Mouse (Mus musculus) spleen, postnatal 14 days (tissue): ENCODE results near the gene Fpgs.
A peak's percentile ranks its signal among the peaks of the same experiment; 100 is the strongest.

Source experiments
- DNase-seq, 2 experiments: peaks; one replicate each; pipeline ENCODE4 v3.0.0; 2021 to 2022; ENCODE audit warnings: low spot score in 2 of 2

The Fpgs gene

DNA sequence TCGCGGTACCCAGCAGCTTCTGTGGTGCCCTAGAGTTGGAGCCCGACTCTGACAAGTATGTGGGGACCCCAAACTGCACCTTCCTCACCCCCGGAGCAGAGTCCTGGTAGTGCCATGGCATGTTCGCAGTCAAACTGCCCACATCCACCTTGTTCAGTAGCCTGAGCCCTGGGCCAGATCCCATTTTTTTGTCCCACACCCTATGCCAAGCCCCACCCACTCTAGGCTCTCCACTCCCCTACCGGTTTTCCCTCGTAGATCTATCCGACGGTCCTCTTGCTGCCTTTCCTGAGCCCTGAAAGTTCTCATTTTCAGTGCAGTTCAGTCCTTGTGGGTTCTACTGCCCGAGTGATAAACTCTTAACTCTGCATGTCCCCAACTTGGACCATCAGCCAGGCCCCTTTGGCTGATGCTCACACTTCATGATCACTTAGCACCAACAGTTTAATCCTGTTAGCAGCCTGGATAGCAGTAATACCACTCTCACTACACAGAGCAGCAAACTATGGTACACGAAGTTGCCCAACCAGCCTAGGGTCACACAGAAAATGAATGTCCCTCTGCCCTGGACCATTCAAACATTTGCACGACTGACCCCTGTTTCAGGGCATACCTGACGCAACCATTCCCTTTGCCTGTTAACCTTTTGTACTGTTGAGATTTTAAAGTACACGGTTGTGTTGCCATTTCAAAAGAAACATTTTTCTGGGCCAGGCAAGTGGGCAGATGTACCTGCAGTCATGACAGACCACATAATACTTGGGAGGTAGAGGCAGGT, 2.8 kb downstream of the Fpgs start:
- DNase-seq: no peak

DNA sequence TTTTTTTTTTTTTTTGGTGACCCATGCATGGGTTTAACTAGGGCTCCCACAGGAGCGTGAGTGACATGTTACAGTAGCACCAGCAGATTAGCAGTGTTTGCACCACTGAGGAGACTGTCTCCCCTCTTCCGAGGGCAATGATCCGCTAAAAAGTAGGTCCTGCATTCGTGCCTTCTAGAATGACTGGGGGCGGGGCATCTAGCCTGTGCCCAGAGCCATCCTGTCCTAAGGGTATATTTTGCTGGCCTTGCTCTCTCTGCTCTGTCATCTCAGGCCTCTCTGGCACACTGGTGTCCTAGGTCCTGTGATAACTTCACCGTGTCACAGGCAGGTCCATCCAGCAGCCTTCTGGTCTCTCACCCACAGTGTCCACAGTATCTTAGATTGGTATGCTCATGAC, 4.3 kb downstream of the Fpgs start:
- DNase-seq: no peak

DNA sequence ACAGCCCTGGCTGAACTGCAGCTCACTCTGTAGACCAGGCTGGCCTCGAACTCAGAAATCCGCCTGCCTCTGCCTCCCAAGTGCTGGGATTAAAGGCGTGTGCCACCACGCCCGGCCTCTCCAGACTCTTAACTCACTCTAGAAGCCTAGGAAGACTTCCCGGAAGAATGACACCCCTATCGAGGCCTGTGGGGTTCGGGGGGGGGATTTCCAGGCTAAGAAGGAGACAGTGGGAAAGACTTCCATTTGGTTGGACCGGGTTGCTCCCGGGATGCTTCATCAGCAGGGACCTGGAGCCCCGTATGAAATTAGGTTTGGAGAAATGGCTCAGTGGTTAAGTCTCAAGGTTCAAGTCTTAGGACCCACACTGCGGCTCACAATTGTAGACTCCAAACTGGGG, 9.3 kb downstream of the Fpgs start:
- DNase-seq: no peak

DNA sequence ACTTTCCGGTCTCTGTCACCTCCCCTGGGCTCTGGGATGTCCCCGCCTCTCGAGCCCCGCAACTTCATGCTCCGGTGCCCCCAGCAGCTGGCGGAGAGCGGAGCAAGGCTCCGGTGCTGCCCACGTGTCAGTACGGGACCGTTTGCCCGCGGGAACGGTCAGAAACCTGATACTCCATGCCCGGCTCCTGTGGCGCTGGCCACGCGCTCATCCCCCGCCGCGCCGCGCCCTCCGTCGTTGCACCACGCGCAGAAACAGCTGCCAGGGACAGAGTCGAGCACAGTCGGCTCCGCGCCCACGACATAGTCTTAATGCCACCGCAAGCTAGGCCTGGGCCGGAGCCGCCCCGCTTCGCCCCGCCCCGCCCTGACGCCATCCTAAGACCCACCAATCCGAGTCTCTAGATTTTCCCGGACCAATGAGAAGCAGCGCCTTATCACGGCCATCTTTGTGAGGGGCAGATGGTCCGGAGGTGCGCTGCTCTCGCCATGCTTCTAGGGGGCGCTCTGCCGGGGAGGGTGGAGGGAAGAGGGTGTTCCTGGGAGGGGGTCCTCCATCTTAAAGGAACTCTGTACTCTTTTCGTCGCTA, 10.0 kb downstream of the Fpgs start:
- DNase-seq: peak; percentile 79 to 89

DNA sequence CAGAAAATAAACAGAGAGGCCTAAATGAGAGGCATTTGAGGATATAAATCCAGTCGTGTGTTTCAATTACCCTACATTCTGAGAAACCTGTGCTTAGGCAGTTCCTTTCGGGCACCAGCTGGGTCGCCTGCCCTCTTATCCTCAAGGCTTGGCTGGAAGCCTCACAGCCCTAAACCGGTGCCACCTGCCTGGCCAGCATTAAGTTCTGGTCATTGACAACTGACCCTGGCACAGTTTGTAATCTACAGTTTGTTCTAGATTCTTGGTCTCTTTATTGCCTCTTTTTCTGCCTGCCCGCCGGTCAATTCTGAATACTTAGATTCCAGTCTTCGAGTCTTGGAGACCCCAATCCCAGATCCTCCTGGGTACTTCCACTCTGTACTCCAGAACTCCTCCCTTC, 10.7 kb downstream of the Fpgs start:
- no peak for DNase-seq

DNA sequence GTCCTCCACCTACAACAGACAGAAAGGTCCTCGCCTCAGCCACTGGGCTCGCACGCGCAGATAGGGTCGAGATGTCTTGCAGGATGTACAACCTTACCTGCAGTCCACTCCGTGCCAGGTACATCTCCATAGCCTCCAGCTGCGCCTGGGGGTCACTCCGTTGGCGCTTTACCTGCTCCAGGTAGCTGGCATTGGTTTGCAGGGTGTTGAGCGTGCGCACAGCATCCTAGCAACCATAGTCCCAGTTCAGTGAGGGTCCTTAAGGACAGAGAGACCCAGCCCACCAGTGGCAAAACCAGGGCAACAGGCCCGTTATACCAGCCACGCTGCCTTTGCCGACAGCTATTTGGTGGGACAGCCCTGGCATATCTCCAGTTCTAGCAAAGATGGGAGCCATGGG, 11.4 kb downstream of the Fpgs start:
- no peak for DNase-seq

DNA sequence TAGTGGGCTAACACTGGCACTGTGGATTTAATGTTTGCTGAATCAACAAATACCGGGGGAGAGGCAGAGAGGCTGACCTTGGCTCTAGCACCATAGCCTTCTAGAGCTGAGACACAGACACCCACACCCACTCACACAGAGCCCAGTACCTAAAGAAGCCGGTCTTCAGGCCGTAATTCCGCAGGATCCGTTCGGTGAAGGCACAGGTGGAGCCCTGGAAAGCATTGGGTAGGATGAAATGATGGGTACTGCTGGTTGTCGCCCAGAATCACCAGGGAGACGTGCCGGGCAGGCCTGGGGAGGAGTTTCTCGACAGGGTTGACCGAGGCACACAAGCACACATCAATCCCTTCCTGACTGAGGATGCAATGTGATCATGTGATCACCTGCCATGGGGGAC, 12.9 kb downstream of the Fpgs start:
- no peak for DNase-seq

DNA sequence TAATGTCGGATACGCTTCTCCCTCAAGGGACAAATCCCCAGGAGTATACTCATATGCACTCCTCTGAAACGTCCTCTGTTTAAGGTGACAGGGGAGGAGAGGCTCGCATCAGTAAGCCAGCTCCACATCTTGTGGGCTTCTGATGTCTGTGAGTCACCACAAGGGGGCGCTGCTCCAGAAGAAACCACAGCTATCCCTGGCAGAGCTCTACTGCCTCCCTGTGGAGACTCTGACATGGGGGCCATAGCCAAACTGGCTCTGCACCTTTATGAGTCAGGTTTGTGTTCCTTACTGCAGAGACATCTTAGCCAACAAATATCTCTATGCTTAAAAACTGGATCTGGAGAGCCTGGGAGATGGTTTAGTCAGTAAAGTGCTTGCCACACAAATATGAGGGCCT, 14.5 kb downstream of the Fpgs start:
- peak; percentile 75 to 89 for DNase-seq

DNA sequence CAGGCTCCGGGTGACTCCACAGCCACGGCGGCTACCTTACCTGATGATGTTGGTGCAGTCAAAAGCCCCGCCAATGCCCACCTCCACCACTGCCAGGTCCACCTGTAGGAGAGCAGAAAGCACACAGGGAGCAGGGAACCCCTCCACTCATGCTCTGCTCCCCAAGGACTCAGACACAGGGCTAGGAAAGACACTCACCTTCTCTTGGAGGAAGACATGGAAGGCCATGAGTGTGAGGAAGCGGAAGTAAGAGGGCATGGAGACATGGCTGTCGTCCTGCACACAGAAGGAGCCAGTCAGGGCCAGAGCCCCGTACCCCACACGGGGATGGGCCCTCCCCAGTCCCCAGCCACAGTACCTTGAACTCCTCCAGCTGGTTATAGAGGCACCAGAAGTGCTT, 16.4 kb downstream of the Fpgs start:
- DNase-seq: no peak

DNA sequence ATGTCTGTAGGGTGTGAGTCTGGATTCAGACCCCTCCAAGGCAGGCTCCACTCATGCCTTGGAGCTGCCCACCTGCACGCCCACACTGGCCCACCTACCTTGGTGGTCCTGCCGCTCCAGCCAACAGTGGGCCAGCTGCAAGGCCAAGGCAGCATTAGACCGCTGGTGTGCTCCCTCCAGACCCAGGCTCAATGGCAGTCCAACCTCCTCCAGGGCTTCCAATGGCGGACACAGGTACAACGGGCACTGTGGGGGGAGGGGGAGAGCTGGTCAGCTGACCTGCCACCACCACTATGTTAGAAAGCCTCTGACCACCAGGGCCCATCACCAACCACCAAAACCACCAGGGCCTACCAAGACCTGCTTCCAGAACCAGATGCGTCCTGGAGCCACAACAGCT, 17.3 kb downstream of the Fpgs start:
- no peak for DNase-seq

DNA sequence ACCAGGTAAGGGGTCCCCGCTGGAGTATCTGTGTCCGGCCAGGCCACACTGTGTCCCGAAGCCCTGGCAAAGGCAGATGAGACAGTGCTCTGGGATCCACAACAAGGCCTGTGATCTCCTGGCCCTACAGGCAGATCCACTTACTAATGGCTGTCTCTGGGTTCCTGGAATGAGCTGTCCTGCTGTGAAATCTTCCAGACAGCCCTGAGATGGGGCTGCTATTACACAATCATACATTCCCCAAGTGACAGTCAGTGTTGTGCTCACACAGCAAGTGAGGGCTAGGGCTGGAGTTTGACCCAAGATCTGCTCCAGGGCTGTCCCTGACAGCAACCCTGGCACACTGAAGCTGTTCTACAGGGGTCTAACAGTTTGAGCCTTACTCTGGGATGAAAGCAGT, 18.1 kb downstream of the Fpgs start:
- no peak for DNase-seq

DNA sequence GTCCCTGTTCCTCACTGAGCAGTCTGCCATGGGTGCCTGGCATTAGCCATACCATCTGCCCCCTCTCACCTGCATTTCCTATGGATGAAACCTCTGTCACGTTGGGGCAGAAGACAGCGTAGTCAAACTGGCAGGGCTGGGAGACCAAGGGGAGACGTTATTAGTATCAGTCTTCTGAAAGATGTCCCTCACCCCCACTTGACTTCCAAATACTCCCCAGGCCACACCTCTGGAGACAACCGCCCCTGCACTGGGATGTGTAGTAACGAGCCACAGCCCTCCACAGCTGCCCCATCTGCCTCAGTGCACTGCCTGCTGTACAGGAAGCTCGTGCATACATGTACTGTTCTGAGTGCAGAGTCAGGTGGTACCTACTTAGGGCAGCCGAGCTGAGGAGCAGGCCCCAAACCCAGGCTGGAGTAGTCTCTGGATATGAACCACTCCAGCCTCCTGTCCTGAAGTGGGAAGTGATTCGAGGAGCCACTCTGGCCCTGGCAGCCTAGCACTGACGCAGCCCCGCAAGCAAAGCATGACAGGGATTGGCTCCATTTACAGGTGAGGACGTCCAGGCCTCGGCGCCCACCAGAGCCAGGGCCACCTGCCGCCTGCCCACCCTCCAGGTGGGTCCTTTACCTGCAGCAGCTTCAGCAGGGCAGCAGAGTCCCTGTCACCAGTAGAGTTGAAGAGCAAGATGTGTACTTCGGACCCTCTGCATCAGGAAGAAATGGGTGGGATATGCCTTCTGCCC, 19.1 kb downstream of the Fpgs start:
- no peak for DNase-seq

DNA sequence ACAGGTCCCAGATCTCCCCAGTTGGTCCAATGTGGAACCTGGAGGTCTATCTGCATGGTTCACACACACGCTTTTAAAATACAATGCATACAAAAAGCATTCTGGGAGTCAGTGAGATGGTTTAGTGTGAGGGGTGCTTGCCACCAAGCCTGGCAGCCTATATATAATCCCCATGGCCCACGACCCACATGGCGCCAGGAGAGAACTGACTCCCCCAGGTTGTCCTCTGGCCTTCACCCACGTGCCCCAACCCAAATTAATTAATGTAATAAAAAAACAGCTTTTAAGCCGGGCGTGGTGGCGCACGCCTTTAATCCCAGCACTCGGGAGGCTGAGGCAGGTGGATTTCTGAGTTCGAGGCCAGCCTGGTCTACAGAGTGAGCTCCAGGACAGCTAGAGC, 20.2 kb downstream of the Fpgs start:
- no peak for DNase-seq

DNA sequence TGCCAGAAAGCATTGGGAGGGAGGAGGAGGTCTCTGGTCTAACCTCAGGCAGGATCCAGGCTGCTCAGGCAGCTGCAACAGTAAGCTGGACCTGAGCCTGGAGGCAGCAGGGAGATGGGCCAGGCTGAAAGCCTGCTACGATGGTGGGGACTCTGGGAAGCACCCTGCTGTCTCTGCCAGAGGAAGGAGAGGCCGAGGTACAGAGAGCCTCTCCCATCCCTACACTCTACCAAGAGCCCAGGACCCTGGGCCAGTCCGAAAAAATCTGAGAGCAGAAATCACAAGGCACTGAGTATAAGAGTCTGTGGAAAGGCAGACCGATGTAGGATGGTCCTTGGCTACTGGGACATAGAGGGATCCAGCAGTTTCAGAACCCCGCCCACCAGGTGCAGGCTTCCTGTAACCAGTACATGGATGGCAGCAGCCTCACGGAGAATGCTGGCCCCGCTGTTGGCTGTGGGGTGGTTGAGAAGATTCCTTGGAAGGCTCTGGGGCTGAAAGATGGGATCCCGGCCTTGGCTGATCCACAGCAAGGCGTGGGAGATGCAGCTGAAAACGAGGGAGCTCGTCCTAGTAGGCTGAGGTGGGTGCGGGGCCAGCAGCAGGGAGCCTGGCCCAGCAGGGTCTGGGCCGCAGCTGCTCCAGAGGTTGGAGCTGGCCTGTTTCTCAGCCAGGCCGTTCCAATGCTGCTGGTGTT, 21.1 kb downstream of the Fpgs start:
- DNase-seq: no peak

DNA sequence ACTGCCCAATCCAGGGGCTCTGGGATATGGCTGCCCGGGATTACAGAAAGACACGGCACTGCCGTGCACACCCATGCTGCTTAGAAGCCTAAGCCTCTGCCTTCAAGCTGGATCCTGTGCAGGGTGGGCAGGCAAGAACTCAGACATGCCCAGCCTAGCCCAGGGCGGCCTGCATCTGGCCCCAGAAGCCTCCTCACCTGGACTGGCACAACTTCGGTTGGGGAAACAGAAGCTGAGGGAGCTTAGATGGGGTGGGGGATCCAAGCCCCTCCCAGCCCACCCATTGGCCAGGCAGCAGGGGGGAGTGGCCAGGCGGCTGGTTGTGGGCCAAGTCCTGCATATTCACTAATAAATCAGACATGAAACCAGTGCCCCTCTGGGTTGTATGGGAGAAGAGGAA, 22.2 kb downstream of the Fpgs start:
- no peak for DNase-seq

DNA sequence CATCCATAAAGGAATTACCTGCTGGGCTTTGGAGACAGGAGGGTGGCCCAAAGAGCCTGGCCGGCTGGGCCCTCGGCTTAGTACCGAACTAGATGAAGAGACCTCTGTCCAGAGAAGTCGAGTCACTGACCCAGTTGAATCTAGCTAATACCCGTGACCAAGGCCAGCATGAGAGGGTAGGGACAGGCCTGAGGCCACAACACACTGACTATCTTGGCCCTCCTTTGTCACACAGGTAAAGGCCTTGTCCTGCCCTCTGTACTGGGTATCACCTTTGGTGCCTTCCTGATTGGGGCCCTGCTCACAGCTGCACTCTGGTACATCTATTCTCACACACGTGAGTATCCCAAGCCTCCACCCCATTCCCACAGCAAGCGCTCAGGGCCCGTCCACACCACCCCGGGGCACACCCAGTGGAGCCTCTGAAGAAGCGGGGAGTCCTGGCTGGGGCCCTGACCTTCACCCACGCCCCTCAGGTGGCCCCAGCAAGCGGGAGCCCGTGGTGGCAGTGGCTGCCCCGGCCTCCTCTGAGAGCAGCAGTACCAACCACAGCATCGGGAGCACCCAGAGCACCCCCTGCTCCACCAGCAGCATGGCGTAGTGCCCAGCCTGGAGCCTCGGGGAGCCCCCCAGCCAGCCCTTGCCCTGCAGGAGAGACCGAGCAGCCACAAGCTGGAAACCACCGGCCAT, 22.8 kb downstream of the Fpgs start:
- DNase-seq: no peak

DNA sequence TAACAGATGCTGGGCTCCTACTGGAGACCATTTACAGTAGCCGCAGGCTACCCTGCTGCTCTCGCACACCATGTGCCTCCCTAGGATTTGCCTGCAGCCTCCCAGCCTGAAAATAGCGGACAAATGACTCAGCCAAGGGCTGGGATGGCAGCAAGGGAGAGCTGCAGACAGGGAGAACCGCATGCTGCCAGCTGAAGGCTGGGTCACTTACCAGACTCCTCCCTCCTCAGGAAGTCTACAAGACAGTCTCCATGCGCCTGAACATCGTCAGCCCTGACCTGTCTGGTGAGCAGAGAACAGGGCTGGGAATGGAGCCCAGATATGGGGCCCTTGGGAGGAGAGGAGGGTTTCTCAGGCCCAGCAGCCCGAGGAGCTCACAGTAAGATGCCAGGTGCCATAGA, 23.9 kb downstream of the Fpgs start:
- no peak for DNase-seq

DNA sequence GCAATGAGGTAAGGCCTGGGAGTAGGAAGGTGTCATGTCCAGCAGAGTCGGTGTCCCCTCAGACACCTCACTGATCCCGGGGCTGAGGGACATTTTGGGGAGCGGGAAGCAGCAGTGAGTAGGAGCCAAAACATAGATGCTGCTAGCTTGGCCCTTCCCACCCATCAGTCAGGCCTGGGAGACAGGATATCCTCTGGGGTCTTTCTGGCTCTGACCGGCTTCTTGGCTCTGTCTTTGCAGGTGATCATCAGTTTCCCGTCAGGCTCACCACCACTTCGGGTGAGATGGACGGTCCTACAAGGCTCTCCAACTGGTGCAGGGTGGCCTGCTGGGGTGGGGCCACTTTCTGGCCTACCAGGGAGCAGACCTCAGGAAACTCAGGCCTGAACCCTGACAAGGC, 26.3 kb downstream of the Fpgs start:
- no peak for DNase-seq

DNA sequence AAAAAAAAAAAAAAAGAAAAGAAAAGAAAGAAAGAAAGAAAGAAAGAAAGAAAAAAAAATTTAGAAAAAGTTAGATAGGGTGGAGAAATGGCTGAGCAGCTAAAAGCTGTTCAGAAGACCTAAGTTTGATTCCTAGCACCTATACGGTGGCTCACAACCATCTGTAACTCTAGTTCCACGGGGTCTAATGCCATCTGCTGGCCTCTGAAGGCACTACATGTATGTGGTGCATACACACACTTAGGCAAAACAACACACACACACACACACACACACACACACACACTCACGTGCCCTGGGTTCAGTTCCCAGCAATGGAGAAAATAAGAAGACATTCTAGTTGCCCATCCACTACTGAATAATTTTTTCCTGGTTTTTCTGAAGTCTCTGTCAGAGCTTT, 27.1 kb downstream of the Fpgs start:
- DNase-seq: no peak

DNA sequence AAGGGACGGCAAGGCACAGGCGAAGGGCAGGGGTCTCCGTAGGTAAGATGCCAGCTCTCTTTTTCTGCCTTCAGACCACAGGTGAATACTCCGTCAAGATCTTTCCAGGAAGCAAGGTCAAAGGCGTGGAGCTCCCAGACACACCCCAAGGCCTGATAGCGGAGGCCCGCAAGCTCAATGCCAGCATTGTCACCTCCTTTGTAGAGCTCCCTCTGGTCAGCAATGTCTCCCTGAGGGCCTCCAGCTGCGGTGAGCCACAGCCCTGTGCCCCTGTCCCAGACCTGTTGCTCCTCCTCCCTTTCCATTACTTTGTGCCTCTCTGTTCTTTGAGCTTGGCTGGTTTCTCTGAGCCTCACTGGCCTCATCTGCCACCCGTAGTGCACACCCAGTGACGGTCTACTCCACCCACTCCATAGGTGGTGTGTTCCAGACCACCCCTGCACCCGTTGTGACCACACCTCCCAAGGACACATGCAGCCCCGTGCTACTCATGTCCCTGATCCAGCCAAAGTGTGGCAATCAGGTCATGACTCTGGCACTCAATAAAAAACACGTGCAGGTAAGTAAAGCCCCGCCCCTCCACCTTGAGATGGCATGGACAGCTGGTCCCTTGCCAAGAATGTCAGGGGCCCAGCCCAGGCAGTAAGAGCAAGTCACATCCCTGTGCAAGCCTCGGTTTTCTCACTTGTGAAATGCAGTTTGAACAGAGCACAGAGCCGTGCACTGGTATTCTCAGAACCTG, 30.6 kb downstream of the Fpgs start:
- DNase-seq: no peak

DNA sequence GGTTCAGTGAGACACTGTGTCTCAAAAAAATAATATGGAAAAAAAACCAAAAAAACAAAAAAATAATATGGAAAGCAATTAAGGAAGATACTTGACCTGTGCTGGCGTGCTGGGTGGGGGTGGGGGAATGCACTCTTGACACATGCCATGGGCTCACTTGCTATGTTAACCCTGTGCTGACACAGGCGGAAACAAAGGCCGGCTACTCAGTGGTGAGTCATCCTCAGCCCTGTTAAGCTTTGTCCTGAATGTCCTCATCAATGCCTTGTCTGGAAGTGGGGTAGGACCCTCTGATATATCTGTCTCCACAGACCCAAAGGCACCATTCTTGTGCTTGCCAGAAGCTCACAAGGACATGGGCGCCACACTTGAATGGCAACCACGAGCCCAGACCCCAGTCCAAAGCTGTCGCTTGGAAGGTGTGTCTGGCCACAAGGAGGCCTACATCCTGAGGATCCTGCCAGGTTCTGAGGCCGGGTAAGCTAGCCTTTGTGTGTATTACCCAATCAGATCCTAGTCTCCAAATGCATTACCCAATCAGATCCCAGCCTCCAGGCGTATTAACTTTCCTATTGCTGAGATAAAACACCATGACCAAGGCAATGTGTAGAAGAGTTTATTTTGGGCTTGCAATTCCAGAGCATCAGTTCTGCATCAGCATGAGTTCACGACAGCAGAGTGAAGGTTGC, 31.9 kb downstream of the Fpgs start:
- no peak for DNase-seq
